Mouse (Mus musculus) ES-CJ7 (cell line): Measurements from ENCODE around the gene Mrpl2.
A peak's percentile ranks its signal among the peaks of the same experiment; 100 is the strongest.

Source experiments
- DNase-seq: peaks from one replicate; pipeline ENCODE4 v3.0.0; 2011; ENCODE audit warnings: low read depth, low spot score

Gene Mrpl2

GRCm38 (mm10) chr17:46662730-46663129 lies 16.7 kb downstream of the Mrpl2 start:
- DNase-seq: no peak

GRCm38 (mm10) chr17:46667712-46668111 lies 21.7 kb downstream of the Mrpl2 start:
- no peak for DNase-seq

- no peak for DNase-seq
Observed at GRCm38 (mm10) chr17:46669911-46670310, 23.9 kb downstream of the Mrpl2 start.

GRCm38 (mm10) chr17:46673850-46674529 lies 28.0 kb downstream of the Mrpl2 start, which contains the start of gene Rrp36:
Gene Rrp36 (minus strand): TSS chr17:46674352.
- DNase-seq: peak; percentile 93

- peak; percentile 56 for DNase-seq
Observed at GRCm38 (mm10) chr17:46674530-46675283, 28.7 kb downstream of the Mrpl2 start.

GRCm38 (mm10) chr17:46678416-46678815 lies 32.4 kb downstream of the Mrpl2 start, which contains the start of gene Mea1:
Gene Mea1 (plus strand): TSS chr17:46678793.
- DNase-seq: peak; percentile 35

GRCm38 (mm10) chr17:46678911-46679310 lies 32.9 kb downstream of the Mrpl2 start:
- no peak for DNase-seq

- DNase-seq: no peak
Observed at GRCm38 (mm10) chr17:46679843-46680759, 34.1 kb downstream of the Mrpl2 start.

GRCm38 (mm10) chr17:46680760-46681373 lies 34.8 kb downstream of the Mrpl2 start, which contains the start of gene Klhdc3:
Gene Klhdc3 (minus strand): TSS chr17:46680914.
- peak; percentile 99 for DNase-seq

GRCm38 (mm10) chr17:46681466-46682118 lies 35.6 kb downstream of the Mrpl2 start:
- DNase-seq: no peak

- peak; percentile 91 for DNase-seq
Observed at GRCm38 (mm10) chr17:46682654-46683389, 36.8 kb downstream of the Mrpl2 start.

GRCm38 (mm10) chr17:46685913-46686312 lies 39.9 kb downstream of the Mrpl2 start:
- DNase-seq: no peak

GRCm38 (mm10) chr17:46690665-46691064 lies 44.6 kb downstream of the Mrpl2 start:
- no peak for DNase-seq

- no peak for DNase-seq
Observed at GRCm38 (mm10) chr17:46691390-46691789, 45.4 kb downstream of the Mrpl2 start.

GRCm38 (mm10) chr17:46694517-46695063 lies 48.6 kb downstream of the Mrpl2 start:
- DNase-seq: no peak

- DNase-seq: no peak
Observed at GRCm38 (mm10) chr17:46698515-46698914, 52.5 kb downstream of the Mrpl2 start.

- DNase-seq: no peak
Observed at GRCm38 (mm10) chr17:46699245-46699644, 53.2 kb downstream of the Mrpl2 start.
